Mouse (Mus musculus) naive thymus-derived CD4-positive, alpha-beta T cell, adult 2 months (primary cell): ENCODE measurements around the gene Tmem38a.
A peak's percentile ranks its signal among the peaks of the same experiment; 100 is the strongest.

Experiments
- DNase-seq: peaks from one replicate; pipeline ENCODE4 v3.0.0-alpha.2; 2011; ENCODE audit warnings: low read depth

The Tmem38a gene

GRCm38 (mm10) chr8:72584390-72584789, 12.5 kb downstream of the Tmem38a start:
- no peak for DNase-seq

DNA sequence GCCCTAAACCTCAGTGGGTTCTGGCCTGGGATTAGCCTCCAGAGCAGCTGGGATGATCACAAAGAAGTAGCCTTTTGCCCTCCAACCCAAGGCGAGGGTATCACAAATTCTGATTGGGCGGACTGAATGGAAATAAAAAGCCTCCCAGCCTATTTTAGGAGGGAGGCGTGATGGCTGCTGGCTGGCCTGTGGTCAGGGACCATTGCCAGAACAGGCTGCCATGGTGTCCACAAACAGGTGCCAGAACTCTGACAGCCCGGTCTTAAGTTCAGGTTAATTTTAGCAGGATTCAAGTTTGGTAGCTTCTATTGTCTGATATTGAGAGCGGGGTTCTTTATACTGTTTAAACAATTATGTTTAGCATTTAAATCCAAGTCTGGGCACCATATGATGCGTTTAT, 16.0 kb downstream of the Tmem38a start:
- DNase-seq, result no peak

GRCm38 (mm10) chr8:72588865-72589264, 17.0 kb downstream of the Tmem38a start:
- DNase-seq, result no peak

DNA sequence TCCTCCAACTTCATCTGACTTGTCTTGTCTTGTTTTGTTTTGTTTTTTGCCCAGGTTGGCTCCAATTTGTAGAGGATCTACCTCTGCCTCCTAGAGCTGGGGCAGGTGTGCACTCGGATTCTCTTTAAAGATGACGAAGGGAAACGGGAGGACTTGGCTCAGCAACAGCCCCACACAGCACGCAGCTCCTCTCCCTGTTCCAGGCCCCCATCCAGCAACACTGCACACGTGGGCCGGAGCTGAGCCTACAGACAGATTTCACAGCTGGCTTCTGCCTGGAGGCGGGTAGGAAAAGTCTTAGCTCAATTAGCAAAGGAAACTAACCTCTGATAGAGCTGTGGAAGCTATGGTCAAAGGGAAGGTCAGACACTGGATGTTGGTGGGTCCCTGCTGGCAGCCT, 17.4 kb downstream of the Tmem38a start:
- DNase-seq, result no peak

- DNase-seq, result peak; percentile 68
Measured at GRCm38 (mm10) chr8:72590198-72590597, 18.3 kb downstream of the Tmem38a start.
